Mouse (Mus musculus) heart, postnatal 10 days (tissue): Measurements from ENCODE around the gene Il1rn. TPM values are rescaled to one million over a fixed set of nuclear protein-coding genes. Genes with fewer than 3 reads are reported as not detected.

Experiments
- DNase-seq, 2 experiments: peaks; one replicate each; pipeline ENCODE4 v3.0.0; 2021
- intact Hi-C: fragments of 180-260 bp; cut with DNase I; formaldehyde crosslinking; loops from one replicate; pipeline ENCODE4 v1.15.1; 2025
- total RNA-seq, 2 experiments: library from RNA; stranded (reverse); gene quantifications; 2 replicates each; pipeline ENCODE4 v1.2.3; 2021

Il1rn gene
- under 1 TPM in 1 of 2 experiments, not detected in 1; 0.20 TPM for total RNA-seq

GRCm38 (mm10) chr2:24336545-24336944, at the start of gene Il1rn:
Gene Il1rn, plus strand, starts transcription at chr2:24336853.
- intact Hi-C loops, result no loop called here
- DNase-seq, result no peak

- DNase-seq, result no peak
- intact Hi-C loops, result loop anchor here (10.0 kb wide), 1 partner anchor 464 kb away; no protein-coding TSS in a partner anchor
Measured at GRCm38 (mm10) chr2:24290896-24291295, 45.8 kb upstream of the Il1rn start, which contains the start of gene Il1f10. Gene Il1f10, plus strand, starts transcription at chr2:24291196.

GRCm38 (mm10) chr2:24294616-24295015, 42.0 kb upstream of the Il1rn start:
- intact Hi-C loops, result loop anchor here (5.0 to 10.0 kb wide), 2 partner anchors 63 to 460 kb away; no protein-coding TSS in a partner anchor
- no peak for DNase-seq

- intact Hi-C loops, result loop anchor here (1.0 to 10.0 kb wide), 4 partner anchors 60 to 458 kb away; no protein-coding TSS in a partner anchor
- peak; percentile 38 to 70 for DNase-seq
Measured at GRCm38 (mm10) chr2:24296837-24297236, 39.8 kb upstream of the Il1rn start.

GRCm38 (mm10) chr2:24311302-24312001, 25.2 kb upstream of the Il1rn start:
- intact Hi-C loops, result no loop called here

GRCm38 (mm10) chr2:24316919-24317318, 19.7 kb upstream of the Il1rn start:
- DNase-seq, result no peak
- intact Hi-C loops, result no loop called here

More at GRCm38 (mm10) chr2:24311302-24312001, 25.2 kb upstream of the Il1rn start:
- no peak for DNase-seq

- intact Hi-C loops, result no loop called here
- no peak for DNase-seq
Measured at GRCm38 (mm10) chr2:24317919-24318598, 18.6 kb upstream of the Il1rn start.

- intact Hi-C loops, result no loop called here
- DNase-seq, result peak in 1 of 2 experiments; percentile 5
Measured at GRCm38 (mm10) chr2:24335333-24335732, 1.3 kb upstream of the Il1rn start.

GRCm38 (mm10) chr2:24341395-24341885, 4.8 kb downstream of the Il1rn start:
- intact Hi-C loops, result no loop called here
- DNase-seq, result no peak

GRCm38 (mm10) chr2:24344619-24345018, 8.0 kb downstream of the Il1rn start:
- no peak for DNase-seq
- intact Hi-C loops, result no loop called here

GRCm38 (mm10) chr2:24345056-24345455, 8.4 kb downstream of the Il1rn start:
- peak in 1 of 2 experiments; percentile 3 for DNase-seq
- intact Hi-C loops, result no loop called here

GRCm38 (mm10) chr2:24347926-24348325, 11.3 kb downstream of the Il1rn start:
- intact Hi-C loops, result no loop called here
- no peak for DNase-seq

- no peak for DNase-seq
- intact Hi-C loops, result no loop called here
Measured at GRCm38 (mm10) chr2:24351159-24351558, 14.5 kb downstream of the Il1rn start.

GRCm38 (mm10) chr2:24353042-24353441, 16.4 kb downstream of the Il1rn start:
- intact Hi-C loops, result no loop called here

GRCm38 (mm10) chr2:24357642-24358041, 21.0 kb downstream of the Il1rn start:
- intact Hi-C loops, result loop anchor here (1.0 to 5.0 kb wide), 3 partner anchors 48 to 210 kb away; no protein-coding TSS in a partner anchor
- DNase-seq, result peak; percentile 14 to 48

More at GRCm38 (mm10) chr2:24353042-24353441, 16.4 kb downstream of the Il1rn start:
- DNase-seq, result no peak

- no peak for DNase-seq
- intact Hi-C loops, result loop anchor here (5.0 kb wide), 2 partner anchors 62 to 208 kb away; no protein-coding TSS in a partner anchor
Measured at GRCm38 (mm10) chr2:24359347-24359746, 22.7 kb downstream of the Il1rn start.

GRCm38 (mm10) chr2:24363818-24364217, 27.2 kb downstream of the Il1rn start:
- DNase-seq, result no peak
- intact Hi-C loops, result no loop called here

- no peak for DNase-seq
- intact Hi-C loops, result no loop called here
Measured at GRCm38 (mm10) chr2:24366214-24366975, 29.7 kb downstream of the Il1rn start.

- DNase-seq, result peak; percentile 60 to 66
- intact Hi-C loops, result no loop called here
Measured at GRCm38 (mm10) chr2:24367030-24367894, 30.6 kb downstream of the Il1rn start, which contains the start of gene Psd4. Gene Psd4, plus strand, starts transcription at chr2:24367580.

GRCm38 (mm10) chr2:24367895-24368261, 31.2 kb downstream of the Il1rn start:
- no peak for DNase-seq
- intact Hi-C loops, result no loop called here
